Mouse (Mus musculus) neural tube, embryonic 14.5 days (tissue): ENCODE measurements around the gene Tnip2. TPM values are rescaled to one million over a fixed set of nuclear protein-coding genes. Genes with fewer than 3 reads are reported as not detected.

ENCODE experiments used
- ATAC-seq: fragments of 200-750 bp; cut with Nextera tagmentation; 2 replicates; pipeline ENCODE4 v1.8.0; 2017; ENCODE audit warnings: low read depth, mild to moderate bottlenecking, moderate TSS enrichment, moderate library complexity
- H3K27ac ChIP-seq: fragments of 300-500 bp; sonication (generic); 2 replicates; pipeline ENCODE4 v1.5.1; 2014; ENCODE audit warnings: low read depth, mild to moderate bottlenecking, control low read depth, low read length, moderate library complexity, mixed read lengths
- H3K27me3 ChIP-seq: fragments of 300-500 bp; sonication (generic); 2 replicates; pipeline ENCODE4 v1.6.1; 2014; ENCODE audit warnings: low read length; ENCODE audit not compliant: control insufficient read depth, insufficient read depth
- H3K36me3 ChIP-seq: fragments of 300-500 bp; sonication (generic); 2 replicates; pipeline ENCODE4 v1.6.1; 2014; ENCODE audit warnings: low read length, mixed read lengths; ENCODE audit not compliant: control insufficient read depth, insufficient read depth
- H3K4me1 ChIP-seq: fragments of 300-500 bp; sonication (generic); 2 replicates; pipeline ENCODE4 v1.6.1; 2014; ENCODE audit warnings: low read length; ENCODE audit not compliant: control insufficient read depth, insufficient read depth
- H3K4me2 ChIP-seq: fragments of 300-500 bp; sonication (generic); 2 replicates; pipeline ENCODE4 v1.6.1; 2014; ENCODE audit warnings: mild to moderate bottlenecking, low read depth, low read length, control low read depth
- H3K4me3 ChIP-seq: fragments of 300-500 bp; sonication (generic); 2 replicates; pipeline ENCODE4 v1.5.1; 2014; ENCODE audit warnings: low read depth, low read length, control low read depth, mixed read lengths
- H3K9ac ChIP-seq: fragments of 300-500 bp; sonication (generic); replicated peaks from 2 replicates; pipeline ENCODE4 v1.6.1; 2014; ENCODE audit warnings: low read depth, mild to moderate bottlenecking, control low read depth, low read length, mixed read lengths
- H3K9me3 ChIP-seq: fragments of 300-500 bp; sonication (generic); 2 replicates; pipeline ENCODE4 v1.6.1; 2016; ENCODE audit warnings: low read length; ENCODE audit not compliant: control insufficient read depth
- WGBS: fragments of 180-500 bp; shearing (Covaris S2); extraction: QIAGEN DNeasy Blood & Tissue Kit; methylation state at CpG from one replicate; pipeline ENCODE4 v1.1.7; 2014; 5-methylcytosine and 5-hydroxymethylcytosine counted together
- polyA plus RNA-seq: library from polyadenylated mRNA; unstranded; fragments of >200 nt; fragmentation: Nextera tagmentation; extraction: Ambion mirVana; gene quantifications from 2 replicates; pipeline ENCODE4 v1.2.1, GENCODE M21; 2014

The Tnip2 gene
- polyA plus RNA-seq, 1 experiment from 2014 or later = 11.4 TPM

DNA sequence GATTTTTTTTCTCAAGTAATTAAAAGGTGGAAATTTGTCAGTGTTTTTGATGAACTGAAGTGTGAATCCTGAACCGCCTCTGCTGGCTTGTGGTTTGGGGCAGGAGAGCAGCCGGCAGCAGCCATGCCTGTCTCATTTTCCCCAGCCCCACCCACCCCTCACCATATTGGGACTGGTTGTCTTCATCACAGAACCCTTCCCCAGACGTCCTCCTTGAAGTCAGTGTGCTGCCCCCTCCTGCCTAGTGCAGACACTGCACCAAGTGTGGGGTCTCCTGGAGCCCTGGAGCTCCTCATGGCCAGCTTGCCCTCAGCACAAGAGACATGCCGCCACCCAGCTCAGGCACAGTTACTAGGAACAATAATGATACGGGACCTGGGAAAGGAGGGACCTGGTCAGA is 24.7 kb upstream of the Tnip2 start:
- no peaks in the 10 kb centered on the region for H3K27me3 ChIP-seq
- ATAC-seq = no peak
- no peaks in the 10 kb centered on the region for H3K9me3 ChIP-seq
- H3K4me3 ChIP-seq = no peak overlapping the region
- H3K36me3 ChIP-seq = no peaks in the 10 kb centered on the region
- no peak overlapping the region for H3K9ac ChIP-seq
- no peak overlapping the region for H3K4me2 ChIP-seq
- H3K4me1 ChIP-seq = no peaks in the 10 kb centered on the region
- no peak overlapping the region for H3K27ac ChIP-seq
- WGBS = 31% methylated on average over 5 of the region's 5 CpGs

GRCm38 (mm10) chr5:34538079-34538478 is 24.3 kb upstream of the Tnip2 start:
- no peak for ATAC-seq
- 71% methylated on average over 7 of the region's 7 CpGs for WGBS
- H3K27ac ChIP-seq = no peak overlapping the region
- H3K4me3 ChIP-seq = no peak overlapping the region
- no peak overlapping the region for H3K9ac ChIP-seq
- H3K4me2 ChIP-seq = no peak overlapping the region
- no peaks in the 10 kb centered on the region for H3K36me3 ChIP-seq
- H3K4me1 ChIP-seq = no peaks in the 10 kb centered on the region
- no peaks in the 10 kb centered on the region for H3K9me3 ChIP-seq
- H3K27me3 ChIP-seq = no peaks in the 10 kb centered on the region

DNA sequence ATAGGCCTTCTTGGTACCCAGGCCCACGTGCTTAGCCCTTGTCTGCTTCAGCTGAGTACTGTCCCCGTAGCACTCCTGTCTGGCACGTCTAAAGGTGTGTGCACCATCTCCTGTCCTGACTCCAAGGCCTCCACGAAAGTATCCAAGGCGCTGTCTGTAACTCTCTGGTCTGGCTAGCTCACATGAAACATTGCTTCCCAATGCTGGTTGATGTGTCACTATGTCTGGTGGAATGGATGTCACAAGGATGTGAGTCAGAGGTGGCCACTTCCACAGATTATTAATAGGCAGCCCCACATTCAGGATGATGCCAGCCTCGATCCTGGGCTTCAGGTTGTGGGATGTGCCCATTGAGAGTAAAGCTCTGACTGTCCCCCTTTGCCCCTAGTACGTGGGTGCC is 22.0 kb upstream of the Tnip2 start:
- WGBS = 90% methylated on average over 7 of the region's 7 CpGs
- Histone ChIP-seq H3K4me3 (no peak overlapping the region), H3K9ac (no peak overlapping the region), H3K4me2 (no peak overlapping the region), H3K27ac (no peak overlapping the region), H3K27me3 (no peaks in the 10 kb centered on the region), H3K4me1 (no peaks in the 10 kb centered on the region), H3K9me3 (no peaks in the 10 kb centered on the region), H3K36me3 (no peaks in the 10 kb centered on the region)
- no peak for ATAC-seq

DNA sequence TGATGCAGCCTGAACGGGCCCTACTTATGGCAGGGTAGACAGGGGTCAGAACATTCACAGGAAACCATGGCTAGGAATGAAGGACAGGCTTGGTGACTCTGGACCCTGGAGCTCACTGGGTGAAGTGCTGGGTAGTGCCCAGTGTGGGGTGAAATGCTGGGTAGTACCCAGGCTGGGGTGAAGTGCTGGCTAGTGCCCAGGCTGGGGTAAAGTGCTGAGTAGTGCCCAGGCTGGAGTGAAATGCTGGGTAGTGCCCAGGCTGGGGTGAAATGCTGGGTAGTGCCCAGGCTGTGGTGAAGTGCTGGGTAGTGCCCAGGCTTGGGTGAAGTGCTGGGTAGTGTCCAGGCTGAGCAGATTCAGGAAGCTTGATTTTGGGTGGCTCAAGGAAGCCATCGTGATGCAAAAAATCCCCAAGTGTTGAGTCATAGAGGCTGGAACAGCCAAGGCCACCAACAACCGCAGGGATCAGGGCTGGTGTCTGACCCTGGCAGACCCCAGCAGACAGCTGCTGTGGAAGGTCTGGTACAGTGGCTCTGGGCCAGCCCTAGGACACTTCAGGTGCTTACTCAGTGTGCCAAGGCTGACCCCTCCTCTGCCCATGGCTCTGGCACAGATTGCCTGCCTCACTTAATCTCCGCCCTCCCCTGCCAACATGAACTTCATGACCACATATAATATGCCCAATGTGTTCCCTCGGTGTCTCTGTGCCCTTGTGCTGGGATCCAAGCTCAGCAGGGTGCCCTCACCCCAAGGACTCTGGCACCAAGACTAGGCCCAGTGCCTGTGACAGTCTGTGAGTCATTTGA is 21.2 kb upstream of the Tnip2 start:
- no peaks in the 10 kb centered on the region for H3K36me3 ChIP-seq
- ATAC-seq = no peak
- no peak overlapping the region for H3K4me2 ChIP-seq
- H3K9me3 ChIP-seq = no peaks in the 10 kb centered on the region
- WGBS = 86% methylated on average over 5 of the region's 5 CpGs
- H3K4me1 ChIP-seq = no peaks in the 10 kb centered on the region
- no peaks in the 10 kb centered on the region for H3K27me3 ChIP-seq
- no peak overlapping the region for H3K9ac ChIP-seq
- H3K27ac ChIP-seq = no peak overlapping the region
- H3K4me3 ChIP-seq = no peak overlapping the region

DNA sequence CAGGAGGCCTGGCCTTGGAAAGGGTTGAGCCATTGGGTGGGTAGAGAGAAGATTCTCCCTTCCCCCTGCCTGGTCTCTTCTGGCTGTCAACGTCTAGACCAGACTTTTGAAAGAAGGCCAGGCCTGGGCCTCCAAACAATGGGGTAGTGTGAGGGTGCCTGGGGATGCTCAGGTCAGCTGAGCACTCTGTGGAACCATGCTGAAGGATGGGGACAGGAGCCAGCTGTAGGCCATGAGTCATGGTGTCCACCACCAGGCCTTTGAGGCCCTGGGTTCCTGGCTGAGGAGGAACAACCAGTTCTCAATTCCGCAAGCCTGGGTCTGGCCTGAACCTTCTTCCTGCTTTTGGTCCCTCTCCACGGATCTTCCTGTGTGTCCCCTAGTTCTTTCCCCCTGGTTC is 20.0 kb upstream of the Tnip2 start:
- no peaks in the 10 kb centered on the region for H3K9me3 ChIP-seq
- H3K4me1 ChIP-seq = no peaks in the 10 kb centered on the region
- no peak overlapping the region for H3K27ac ChIP-seq
- no peaks in the 10 kb centered on the region for H3K36me3 ChIP-seq
- no peaks in the 10 kb centered on the region for H3K27me3 ChIP-seq
- H3K4me3 ChIP-seq = no peak overlapping the region
- no peak overlapping the region for H3K9ac ChIP-seq
- ATAC-seq = no peak
- H3K4me2 ChIP-seq = no peak overlapping the region
- 65% methylated on average over 3 of the region's 3 CpGs for WGBS

DNA sequence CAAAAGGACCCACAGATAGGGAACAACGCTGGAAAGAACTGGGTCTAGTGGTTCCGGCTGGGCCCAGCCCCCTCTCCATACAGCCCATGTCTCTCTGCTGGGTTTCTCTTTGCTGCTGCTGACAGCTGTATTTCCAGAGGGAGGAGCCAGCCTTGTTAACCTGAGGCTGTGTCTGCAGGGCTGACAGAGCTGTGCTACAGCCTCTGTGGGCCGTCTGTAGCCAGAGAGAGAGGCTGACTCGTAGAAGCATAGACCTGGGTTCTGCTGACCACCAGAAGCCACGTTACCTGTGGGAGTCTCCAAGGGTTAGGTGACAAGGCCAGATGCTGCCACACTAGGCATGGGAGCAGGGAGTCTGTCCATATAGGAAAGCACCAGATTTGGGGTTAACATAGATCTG is 19.3 kb upstream of the Tnip2 start:
- Histone ChIP-seq H3K9me3 (no peaks in the 10 kb centered on the region), H3K4me2 (no peak overlapping the region), H3K9ac (no peak overlapping the region), H3K4me1 (no peaks in the 10 kb centered on the region), H3K27ac (no peak overlapping the region), H3K4me3 (no peak overlapping the region), H3K36me3 (no peaks in the 10 kb centered on the region), H3K27me3 (no peaks in the 10 kb centered on the region)
- no peak for ATAC-seq
- WGBS = 74% methylated on average over 5 of the region's 5 CpGs

DNA sequence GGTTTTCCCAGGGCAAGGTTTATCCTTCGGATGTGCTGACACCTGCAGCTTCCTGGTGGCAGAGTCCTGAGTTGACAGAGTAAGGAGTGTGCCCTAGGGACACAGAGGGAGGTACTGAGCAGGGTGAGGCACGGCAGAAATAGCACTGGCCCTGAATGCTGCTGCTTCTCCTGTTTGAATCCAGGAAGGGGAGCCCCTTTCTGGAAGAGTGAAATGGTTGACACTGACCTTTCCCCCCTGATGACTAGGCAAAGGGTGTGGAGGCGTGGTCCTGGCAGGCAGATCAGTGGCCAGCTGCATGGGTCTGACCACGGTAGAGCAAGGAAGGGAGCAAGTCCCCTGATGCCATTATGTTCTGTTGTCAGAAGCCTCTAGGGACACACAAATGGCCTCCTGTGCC is 16.9 kb upstream of the Tnip2 start:
- H3K9ac ChIP-seq = no peak overlapping the region
- WGBS = 50% methylated on average over 4 of the region's 4 CpGs

DNA sequence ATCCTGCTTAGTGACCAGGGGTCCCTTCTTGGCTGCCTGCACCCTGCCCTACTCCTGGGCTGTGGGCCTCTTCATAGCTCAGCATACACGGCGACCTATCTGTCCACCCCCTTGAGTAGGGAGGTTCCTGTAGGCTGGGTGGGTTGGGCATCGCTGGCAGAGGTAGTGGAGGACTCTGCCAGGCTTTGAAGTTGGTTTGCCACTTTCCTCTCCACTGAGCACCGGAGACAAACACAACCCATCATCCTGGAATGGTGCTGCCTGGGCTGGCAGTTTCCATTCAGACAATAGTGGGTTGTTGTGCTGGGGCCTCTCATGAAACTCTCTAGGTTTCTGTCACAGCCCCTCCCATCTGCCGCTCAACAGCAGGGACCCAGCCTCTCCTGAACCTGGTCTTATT is 16.3 kb upstream of the Tnip2 start:
- H3K4me3 ChIP-seq = no peak overlapping the region
- H3K4me1 ChIP-seq = no peaks in the 10 kb centered on the region
- no peak overlapping the region for H3K9ac ChIP-seq
- WGBS = 74% methylated on average over 5 of the region's 5 CpGs
- no peaks in the 10 kb centered on the region for H3K27me3 ChIP-seq
- H3K4me2 ChIP-seq = no peak overlapping the region
- ATAC-seq = no peak
- H3K36me3 ChIP-seq = no peaks in the 10 kb centered on the region
- no peaks in the 10 kb centered on the region for H3K9me3 ChIP-seq
- H3K27ac ChIP-seq = no peak overlapping the region

More for the DNA sequence above, 16.9 kb upstream of the Tnip2 start:
- H3K27ac ChIP-seq = no peak overlapping the region
- ATAC-seq = no peak
- H3K9me3 ChIP-seq = no peaks in the 10 kb centered on the region
- no peak overlapping the region for H3K4me3 ChIP-seq
- H3K27me3 ChIP-seq = no peaks in the 10 kb centered on the region
- no peak overlapping the region for H3K4me2 ChIP-seq
- no peaks in the 10 kb centered on the region for H3K4me1 ChIP-seq
- no peaks in the 10 kb centered on the region for H3K36me3 ChIP-seq

GRCm38 (mm10) chr5:34528724-34529123 is 14.9 kb upstream of the Tnip2 start:
- no peak for ATAC-seq
- 88% methylated on average over 5 of the region's 5 CpGs for WGBS
- no peak overlapping the region for H3K4me3 ChIP-seq
- H3K27ac ChIP-seq = no peak overlapping the region
- H3K36me3 ChIP-seq = no peaks in the 10 kb centered on the region
- no peak overlapping the region for H3K9ac ChIP-seq
- H3K4me1 ChIP-seq = no peaks in the 10 kb centered on the region
- H3K4me2 ChIP-seq = no peak overlapping the region
- no peaks in the 10 kb centered on the region for H3K9me3 ChIP-seq
- H3K27me3 ChIP-seq = no peaks in the 10 kb centered on the region
